20 mouse cellular contexts compared by ENCODE assay signal in the genomic region with DNA sequence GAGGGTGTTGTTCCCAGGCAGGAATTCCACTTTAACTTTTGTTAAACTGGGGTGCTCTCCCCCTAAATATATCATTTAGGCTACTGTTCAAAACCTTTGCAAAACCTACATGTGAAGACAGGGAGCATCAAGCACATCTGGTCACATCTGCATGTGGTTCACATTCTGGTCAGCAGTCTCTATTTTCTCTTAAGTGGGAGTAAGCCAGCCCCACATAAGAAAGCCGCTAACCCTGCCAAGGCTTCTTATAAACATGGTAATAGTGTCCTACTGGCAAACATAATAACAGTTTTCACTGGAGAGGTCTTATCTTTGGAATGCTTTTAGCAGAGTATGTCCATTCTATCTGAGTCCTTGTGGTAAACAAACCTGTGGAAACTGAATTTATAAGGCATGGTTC.
"Had no signal": no experiment of that assay in that cellular context is flagged by ENCODE, and none has a peak within 500 bp of the region (broad histone marks: within the 10 kb centered on the region; RNA-seq: fewer than 3 reads in every experiment).

No protein-coding gene starts in this region.

- H3K4me2 ChIP-seq: midbrain, embryonic 12.5 days; neural tube, embryonic 13.5 days; neural tube, embryonic 15.5 days; stomach, embryonic 15.5 days had no signal

- H3K9me3 ChIP-seq: midbrain, embryonic 10.5 days; midbrain, embryonic 12.5 days; neural tube, embryonic 13.5 days; neural tube, embryonic 15.5 days; stomach, embryonic 15.5 days had no signal

- H3K27me3 ChIP-seq: midbrain, embryonic 12.5 days; neural tube, embryonic 13.5 days; neural tube, embryonic 15.5 days; stomach, embryonic 15.5 days had no signal

- ATAC-seq: midbrain, embryonic 16.5 days had no signal

- H3K36me3 ChIP-seq: midbrain, embryonic 10.5 days; midbrain, embryonic 12.5 days; neural tube, embryonic 13.5 days; neural tube, embryonic 15.5 days; stomach, embryonic 15.5 days had no signal

- H3K4me3 ChIP-seq: midbrain, embryonic 10.5 days; midbrain, embryonic 12.5 days; myocyte; neural tube, embryonic 13.5 days; neural tube, embryonic 15.5 days; stomach, embryonic 15.5 days had no signal

- DNase-seq: lung, adult 18-20 months; lung, postnatal 10 days; lung, postnatal 4 days; midbrain, embryonic 14.5 days; retina, postnatal 1 day; right cerebral cortex, adult 18-20 months; right cerebral cortex, postnatal 25 days; right cerebral cortex, postnatal 4 days; spleen, adult 18-20 months; thymus, adult 2 months; thymus, postnatal 25 days; thymus, postnatal 4 days had no signal

- H3K4me1 ChIP-seq: midbrain, embryonic 10.5 days; midbrain, embryonic 12.5 days; neural tube, embryonic 13.5 days; neural tube, embryonic 15.5 days; stomach, embryonic 15.5 days had no signal

- H3K9ac ChIP-seq: liver, embryonic 14.5 days; midbrain, embryonic 12.5 days; neural tube, embryonic 13.5 days; neural tube, embryonic 15.5 days; stomach, embryonic 15.5 days had no signal

- H3K27ac ChIP-seq: liver, embryonic 14.5 days; midbrain, embryonic 10.5 days; midbrain, embryonic 12.5 days; neural tube, embryonic 13.5 days; neural tube, embryonic 15.5 days; stomach, embryonic 15.5 days had no signal
